Mouse (Mus musculus) small intestine, adult 2 months (tissue): Measurements from ENCODE around the gene Ntrk3.

Source experiments
- CTCF ChIP-seq: fragments of 200-500 bp; IDR thresholded peaks from 2 replicates; pipeline ENCODE4 v1.5.1; 2012; ENCODE audit warnings: low read depth, mild to moderate bottlenecking, control low read depth, inconsistent platforms, low read length, moderate library complexity, mixed read lengths; ENCODE audit not compliant: insufficient replicate concordance, insufficient read length; ENCODE audit errors: extremely low read depth
- POLR2A ChIP-seq: fragments of 200-500 bp; IDR thresholded peaks from 2 replicates; pipeline ENCODE4 v1.6.1; 2012; ENCODE audit warnings: low read depth, mild to moderate bottlenecking, control low read depth, inconsistent platforms, low read length, moderate library complexity

DNA sequence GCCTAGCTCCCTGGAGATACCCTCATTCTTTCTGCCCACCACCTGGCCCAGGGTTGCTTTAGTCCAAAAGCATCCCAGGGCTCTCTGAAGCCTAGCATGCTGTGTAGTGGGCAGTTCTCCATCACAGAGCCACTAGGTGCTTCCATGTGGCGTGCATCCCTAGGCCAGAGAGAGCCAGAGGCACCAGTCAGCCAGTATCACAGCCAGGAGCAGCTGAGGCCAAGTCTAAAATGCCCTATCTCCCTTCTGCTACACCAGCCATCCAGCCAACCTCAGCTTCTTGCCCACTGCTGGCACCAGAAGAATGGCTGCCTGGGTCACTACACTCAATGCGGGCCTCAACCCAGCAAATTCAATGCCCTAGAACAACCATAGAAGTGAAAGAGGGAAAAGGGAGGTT, 56.9 kb downstream of the Ntrk3 start:
- TF ChIP-seq POLR2A (no peak), CTCF (no peak)
